Comparison of ENCODE assay signal across 8 mouse cellular contexts in the genomic region with DNA sequence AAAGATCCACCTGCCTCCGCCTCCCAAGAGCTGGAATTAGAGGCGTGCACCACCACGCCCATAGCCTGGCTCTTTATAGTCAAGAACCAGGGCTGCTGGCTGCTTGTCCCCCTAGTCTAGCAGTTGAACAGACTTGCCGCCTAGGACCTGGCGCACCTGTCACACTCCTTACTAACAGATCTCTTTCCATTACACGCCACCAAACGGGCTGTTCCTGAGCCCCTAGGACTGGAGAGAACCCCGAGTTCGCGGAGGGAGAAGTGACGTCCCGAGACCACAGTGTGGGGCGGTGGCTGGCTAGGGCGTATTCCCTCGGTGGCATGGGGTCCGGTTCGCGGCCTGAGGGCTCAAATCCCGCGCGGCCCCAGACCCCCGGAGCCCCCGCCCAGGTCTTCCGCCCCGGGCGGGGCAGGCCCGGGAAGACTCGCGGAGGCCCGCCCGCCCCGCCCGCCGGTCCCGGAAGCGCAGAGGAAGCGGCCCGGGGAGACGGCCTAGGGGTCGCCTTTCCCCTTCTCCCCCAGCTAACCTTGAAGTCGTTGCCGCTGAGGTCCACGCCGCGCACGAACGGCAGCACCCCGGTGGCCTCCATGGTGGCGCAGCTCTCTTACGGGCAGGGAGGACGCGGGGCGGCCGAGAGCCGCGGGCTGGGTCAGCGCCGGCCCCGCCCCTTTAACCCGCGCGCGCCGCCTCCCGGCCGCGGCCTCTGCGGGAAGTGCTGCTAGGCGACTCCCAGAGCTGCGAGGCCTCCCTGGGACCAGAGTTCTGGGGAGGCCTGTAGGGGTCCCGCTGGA. TPM values are rescaled to one million over a fixed set of nuclear protein-coding genes. Genes with fewer than 3 reads are reported as not detected.
DNase-seq lines count a peak whose midpoint lies in the region; ATAC-seq and TF ChIP-seq lines count a peak whose summit lies in the region.

Flii (minus strand) TSS at position 663 of the 791 bp plus-strand sequence.

- H3K36me3 ChIP-seq in E14TG2a.4 (ENCODE audit: insufficient read depth, low read length): peaks cover 44% of the 10 kb centered on the region
- H3K36me3 ChIP-seq in forebrain, embryonic 11.5 days (ENCODE audit: control insufficient read depth, insufficient read depth, low read length): peaks cover 4% of the 10 kb centered on the region; the same call in 1 of the 2 replicates
- H3K36me3 ChIP-seq in heart, embryonic 16.5 days (ENCODE audit: control insufficient read depth, insufficient read depth): peaks cover 34% of the 10 kb centered on the region
- peaks cover 25% of the 10 kb centered on the region for H3K36me3 ChIP-seq in liver, postnatal 0 days (replicated peaks; ENCODE audit: insufficient read depth, low read length)
- H3K36me3 ChIP-seq in neural tube, embryonic 14.5 days (ENCODE audit: control insufficient read depth, insufficient read depth, low read length): peaks cover 38% of the 10 kb centered on the region

- no peaks in the 10 kb centered on the region for H3K9me3 ChIP-seq in E14TG2a.4 (ENCODE audit: low read length)
- no peaks in the 10 kb centered on the region for H3K9me3 ChIP-seq in forebrain, embryonic 11.5 days (ENCODE audit: control insufficient read depth, low read length)
- H3K9me3 ChIP-seq in heart, embryonic 16.5 days (replicated peaks; ENCODE audit: control insufficient read depth, low read length): no peaks in the 10 kb centered on the region
- no peaks in the 10 kb centered on the region for H3K9me3 ChIP-seq in liver, postnatal 0 days (ENCODE audit: low read length)
- no peaks in the 10 kb centered on the region for H3K9me3 ChIP-seq in neural tube, embryonic 14.5 days (ENCODE audit: control insufficient read depth, low read length)

- peak within 1 kb of the TSS; percentile 26 for H3K27ac ChIP-seq in forebrain, embryonic 11.5 days (ENCODE audit: low read depth, low read length)
- peak within 1 kb of the TSS; percentile 96 for H3K27ac ChIP-seq in heart, embryonic 16.5 days (ENCODE audit: low read length)
- peak within 1 kb of the TSS; percentile 87 for H3K27ac ChIP-seq in liver, postnatal 0 days (ENCODE audit: low read depth)
- H3K27ac ChIP-seq in neural tube, embryonic 14.5 days (ENCODE audit: low read depth, low read length): peak within 1 kb of the TSS; percentile 71

- peak; percentile 73 for ATAC-seq in forebrain, embryonic 11.5 days (replicated peaks; ENCODE audit: low FRiP score)
- ATAC-seq in heart, embryonic 16.5 days (replicated peaks; ENCODE audit: extremely low read depth, insufficient read depth, low FRiP score): peak; percentile 82
- ATAC-seq in liver, postnatal 0 days: peak; percentile 80
- ATAC-seq in neural tube, embryonic 14.5 days (ENCODE audit: low read depth): peak; percentile 71

- peak within 1 kb of the TSS; percentile 89 for H3K4me3 ChIP-seq in E14TG2a.4 (replicated peaks; ENCODE audit: low read length)
- H3K4me3 ChIP-seq in forebrain, embryonic 11.5 days (ENCODE audit: low read depth, low read length): peak within 1 kb of the TSS; percentile 90
- peak within 1 kb of the TSS; percentile 92 for H3K4me3 ChIP-seq in heart, embryonic 16.5 days (ENCODE audit: low read length)
- peak within 1 kb of the TSS; percentile 73 for H3K4me3 ChIP-seq in liver, postnatal 0 days (ENCODE audit: low read depth, low read length)
- peak within 1 kb of the TSS; percentile 95 for H3K4me3 ChIP-seq in neural tube, embryonic 14.5 days (ENCODE audit: low read depth, low read length)

- peak within 1 kb of the TSS; percentile 80 for H3K4me2 ChIP-seq in forebrain, embryonic 11.5 days (ENCODE audit: low read depth, low read length, severe bottlenecking)
- peak within 1 kb of the TSS; percentile 82 for H3K4me2 ChIP-seq in heart, embryonic 16.5 days (ENCODE audit: low read depth, low read length)
- peak within 1 kb of the TSS; percentile 83 for H3K4me2 ChIP-seq in liver, postnatal 0 days (ENCODE audit: low read depth, low read length)
- H3K4me2 ChIP-seq in neural tube, embryonic 14.5 days (ENCODE audit: low read depth, low read length): peak within 1 kb of the TSS; percentile 52

- TF ChIP-seq CTCF in E14TG2a.4 (conservative IDR thresholded peaks at IDR 0.05; ENCODE audit: low read length): no peak
- peak; percentile 72 for TF ChIP-seq CTCF in liver, postnatal 0 days (IDR thresholded peaks at IDR 0.05; ENCODE audit: low read depth)

- peaks cover 58% of the 10 kb centered on the region for H3K4me1 ChIP-seq in E14TG2a.4 (replicated peaks; ENCODE audit: low read depth, low read length)
- H3K4me1 ChIP-seq in forebrain, embryonic 11.5 days (replicated peaks; ENCODE audit: control insufficient read depth, insufficient read depth, low read length): peaks cover 9% of the 10 kb centered on the region; the same call in 1 of the 2 replicates
- peaks cover 23% of the 10 kb centered on the region for H3K4me1 ChIP-seq in heart, embryonic 16.5 days (ENCODE audit: control insufficient read depth, insufficient read depth, low read length)
- peaks cover 26% of the 10 kb centered on the region for H3K4me1 ChIP-seq in liver, postnatal 0 days (ENCODE audit: insufficient read depth)
- H3K4me1 ChIP-seq in neural tube, embryonic 14.5 days (ENCODE audit: control insufficient read depth, insufficient read depth, low read length): peaks cover 13% of the 10 kb centered on the region

- H3K27me3 ChIP-seq in E14TG2a.4 (ENCODE audit: insufficient read depth, low read length): peaks cover 6% of the 10 kb centered on the region; the same call in 1 of the 2 replicates
- H3K27me3 ChIP-seq in forebrain, embryonic 11.5 days (ENCODE audit: control insufficient read depth, insufficient read depth, low read length): no peaks in the 10 kb centered on the region
- H3K27me3 ChIP-seq in heart, embryonic 16.5 days (ENCODE audit: control insufficient read depth, insufficient read depth, low read length): no peaks in the 10 kb centered on the region
- H3K27me3 ChIP-seq in liver, postnatal 0 days (ENCODE audit: insufficient read depth, low read length): no peaks in the 10 kb centered on the region
- H3K27me3 ChIP-seq in neural tube, embryonic 14.5 days (ENCODE audit: control insufficient read depth, insufficient read depth, low read length): no peaks in the 10 kb centered on the region

- DNase-seq in c-Kit-positive CD71-positive TER-119-negative erythroid progenitor cells, embryonic 14.5 days (ENCODE audit: low read depth): peak; percentile 64
- peak; percentile 89 for DNase-seq in forebrain, embryonic 11.5 days (ENCODE audit: low spot score)
- DNase-seq in kidney, postnatal 36 days: peak; percentile 83 to 93
- peak; percentile 89 for DNase-seq in liver, postnatal 0 days
- DNase-seq in testis, postnatal 10 days (ENCODE audit: low spot score): peak; percentile 93

- peak within 1 kb of the TSS; percentile 80 for H3K9ac ChIP-seq in forebrain, embryonic 11.5 days (ENCODE audit: low read length)
- peak within 1 kb of the TSS; percentile 96 for H3K9ac ChIP-seq in heart, embryonic 16.5 days (ENCODE audit: low read length)
- H3K9ac ChIP-seq in liver, postnatal 0 days (replicated peaks): peak within 1 kb of the TSS; percentile 80
- peak within 1 kb of the TSS; percentile 87 for H3K9ac ChIP-seq in neural tube, embryonic 14.5 days (replicated peaks; ENCODE audit: low read depth, low read length)

- no peak for TF ChIP-seq EP300 in liver, postnatal 0 days (IDR thresholded peaks at IDR 0.05; ENCODE audit: low read depth)

- WGBS in forebrain, embryonic 11.5 days: 1% methylated on average over 64 of the region's 71 CpGs
- under 1% methylated on average over 70 of the region's 71 CpGs for WGBS in heart, embryonic 16.5 days
- 1% methylated on average over 47 of the region's 71 CpGs for WGBS in liver, postnatal 0 days (ENCODE audit: insufficient replicate concordance)
- under 1% methylated on average over 58 of the region's 71 CpGs for WGBS in neural tube, embryonic 14.5 days

RNA-seq across cellular contexts. Expression of gene Flii, which starts in this region (rescaled TPM):
- polyA plus RNA-seq in forebrain, embryonic 11.5 days (2014; fragmentation: Nextera tagmentation; extraction: Ambion mirVana): 74.8 and 81.4 TPM in 2 replicates
- 86.7 and 95.8 TPM in 2 replicates for polyA plus RNA-seq in heart, embryonic 16.5 days (2015; fragmentation: Nextera tagmentation; extraction: Ambion mirVana)
- polyA plus RNA-seq in liver, postnatal 0 days (2015; fragmentation: Nextera tagmentation; extraction: Ambion mirVana): 23.3 and 23.4 TPM in 2 replicates
- polyA plus RNA-seq in neural tube, embryonic 14.5 days (2014; fragmentation: Nextera tagmentation; extraction: Ambion mirVana): 52.9 and 62.7 TPM in 2 replicates

Comparison
In these comparisons a context has a peak if more than half of its experiments do, and no peak if none do; other contexts are left out.
1. Peak in every context shown above with its lines: DNase-seq, ATAC-seq, H3K4me3 ChIP-seq and H3K27ac ChIP-seq.
2. H3K27ac ChIP-seq: peak in every context shown above with its lines; median percentile 96 in heart, embryonic 16.5 days; 87 in liver, postnatal 0 days; 71 in neural tube, embryonic 14.5 days; 26 in forebrain, embryonic 11.5 days.